Mouse (Mus musculus) midbrain, embryonic 15.5 days (tissue): Measurements from ENCODE around the gene Cog5. TPM values are rescaled to one million over a fixed set of nuclear protein-coding genes. Genes with fewer than 3 reads are reported as not detected.
A peak's percentile ranks its signal among the peaks of the same experiment; 100 is the strongest.

Experiments
- ATAC-seq: fragments of 200-750 bp; cut with Nextera tagmentation; replicated peaks from 2 replicates; pipeline ENCODE4 v1.8.0; 2017; ENCODE audit warnings: moderate TSS enrichment
- H3K27ac ChIP-seq: fragments of 300-500 bp; sonication (generic); 2 replicates; pipeline ENCODE4 v1.5.1; 2015; ENCODE audit warnings: mild to moderate bottlenecking, inconsistent platforms
- H3K27me3 ChIP-seq: fragments of 300-500 bp; sonication (generic); replicated peaks from 2 replicates; pipeline ENCODE4 v1.6.1; 2015; ENCODE audit warnings: inconsistent platforms
- H3K36me3 ChIP-seq: fragments of 300-500 bp; sonication (generic); replicated peaks from 2 replicates; pipeline ENCODE4 v1.6.1; 2015; ENCODE audit warnings: inconsistent platforms
- H3K4me1 ChIP-seq: fragments of 300-500 bp; sonication (generic); 2 replicates; pipeline ENCODE4 v1.6.1; 2015; ENCODE audit warnings: inconsistent platforms
- H3K4me2 ChIP-seq: fragments of 300-500 bp; sonication (generic); 2 replicates; pipeline ENCODE4 v1.6.1; 2015; ENCODE audit warnings: inconsistent platforms, mild to moderate bottlenecking, moderate library complexity
- H3K4me3 ChIP-seq: fragments of 300-500 bp; sonication (generic); 2 replicates; pipeline ENCODE4 v1.5.1; 2015; ENCODE audit warnings: mild to moderate bottlenecking, inconsistent platforms
- H3K9ac ChIP-seq: fragments of 300-500 bp; sonication (generic); 2 replicates; pipeline ENCODE4 v1.6.1; 2015; ENCODE audit warnings: mild to moderate bottlenecking, inconsistent platforms
- H3K9me3 ChIP-seq: fragments of 300-500 bp; sonication (generic); 2 replicates; pipeline ENCODE4 v1.6.1; 2016; ENCODE audit warnings: inconsistent platforms
- WGBS: fragments of 180-500 bp; shearing (Covaris S2); methylation state at CpG from one replicate; pipeline ENCODE4 v1.1.7; 2015; ENCODE audit warnings: mixed read lengths; 5-methylcytosine and 5-hydroxymethylcytosine counted together
- polyA plus RNA-seq: library from polyadenylated mRNA; unstranded; fragments of >200 nt; fragmentation: Nextera tagmentation; extraction: Ambion mirVana; gene quantifications from 2 replicates; pipeline ENCODE4 v1.2.1, GENCODE M21; 2015

Cog5 gene
- polyA plus RNA-seq, 1 experiment from 2014 or later, result 28.4 TPM

DNA sequence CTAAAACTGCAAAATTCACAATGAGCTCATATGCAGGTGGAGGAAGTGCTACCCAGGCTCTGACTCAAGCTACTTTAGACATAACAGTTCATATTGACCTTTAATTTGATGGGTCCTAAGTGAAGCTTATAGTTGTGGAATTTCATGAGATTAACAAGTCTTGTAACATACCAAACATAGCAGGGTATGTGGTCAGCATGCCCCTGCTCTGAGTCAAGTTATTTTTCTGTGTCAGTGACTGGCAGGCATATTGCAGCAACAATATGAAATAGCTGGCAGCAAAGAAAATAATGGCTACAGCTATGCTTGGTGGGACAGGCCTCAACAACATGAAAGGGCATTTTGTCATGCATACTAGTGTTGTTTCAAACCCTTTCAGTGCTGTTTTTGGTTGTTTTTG, 183.9 kb downstream of the Cog5 start:
- no peak overlapping the region for H3K27ac ChIP-seq
- no peaks in the 10 kb centered on the region for H3K9me3 ChIP-seq
- H3K4me2 ChIP-seq, result no peak overlapping the region
- no peaks in the 10 kb centered on the region for H3K4me1 ChIP-seq
- no peak for ATAC-seq
- H3K4me3 ChIP-seq, result no peak overlapping the region
- H3K9ac ChIP-seq, result no peak overlapping the region
- H3K27me3 ChIP-seq, result no peaks in the 10 kb centered on the region
- no peaks in the 10 kb centered on the region for H3K36me3 ChIP-seq

- no peaks in the 10 kb centered on the region for H3K27me3 ChIP-seq
- no peak for ATAC-seq
- no peak overlapping the region for H3K9ac ChIP-seq
- no peak overlapping the region for H3K4me2 ChIP-seq
- no peak overlapping the region for H3K27ac ChIP-seq
- no peak overlapping the region for H3K4me3 ChIP-seq
- no peaks in the 10 kb centered on the region for H3K36me3 ChIP-seq
- no peaks in the 10 kb centered on the region for H3K9me3 ChIP-seq
- no peaks in the 10 kb centered on the region for H3K4me1 ChIP-seq
These were observed 184.6 kb downstream of the Cog5 start for GRCm38 (mm10) chr12:31839249-31839648.

- no peaks in the 10 kb centered on the region for H3K36me3 ChIP-seq
- WGBS, result 94% methylated on average over 3 of the region's 3 CpGs
- H3K9ac ChIP-seq, result no peak overlapping the region
- no peaks in the 10 kb centered on the region for H3K4me1 ChIP-seq
- H3K27ac ChIP-seq, result no peak overlapping the region
- no peak overlapping the region for H3K4me3 ChIP-seq
- no peak overlapping the region for H3K4me2 ChIP-seq
- no peak for ATAC-seq
- no peaks in the 10 kb centered on the region for H3K9me3 ChIP-seq
- no peaks in the 10 kb centered on the region for H3K27me3 ChIP-seq
These were observed 191.4 kb downstream of the Cog5 start for GRCm38 (mm10) chr12:31846077-31846476.

DNA sequence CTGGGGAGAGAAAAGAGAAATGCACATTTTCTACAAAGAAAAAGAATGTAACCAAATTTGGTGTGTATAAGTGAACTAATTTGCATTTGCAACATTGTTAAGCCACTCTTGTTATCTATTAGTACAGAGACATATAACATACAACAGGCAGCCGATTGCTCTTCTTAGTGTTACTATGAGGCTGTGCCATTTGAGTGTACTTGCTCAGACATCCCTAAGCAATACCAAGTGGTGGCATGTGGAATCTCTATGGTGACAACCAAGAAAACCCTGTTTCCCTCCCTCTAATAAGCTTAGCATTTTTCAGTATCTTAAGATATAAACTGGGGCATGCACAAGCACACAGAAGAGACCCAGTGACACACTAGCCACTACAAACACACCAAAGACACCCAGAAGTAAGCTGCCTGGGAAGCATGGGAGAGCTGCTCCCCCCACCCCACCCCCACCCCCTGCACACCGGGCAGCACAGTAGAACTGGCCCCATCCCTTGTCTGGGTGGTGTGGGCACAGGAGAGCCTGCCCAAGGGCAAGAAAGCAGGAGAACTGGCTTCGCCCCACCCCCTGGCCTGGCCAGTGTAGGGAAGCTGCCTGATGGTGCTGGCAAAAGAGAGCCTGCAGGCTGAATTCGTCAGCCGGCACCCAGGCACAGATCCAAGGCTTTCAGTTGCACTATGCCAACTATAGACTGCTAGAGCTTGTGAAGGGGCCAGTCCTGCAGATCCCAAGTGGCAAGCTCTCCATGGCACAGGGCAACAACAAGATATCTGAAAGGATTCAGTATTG, 194.2 kb downstream of the Cog5 start:
- H3K9ac ChIP-seq, result no peak overlapping the region
- WGBS, result 74% methylated on average over 5 of the region's 5 CpGs
- no peak overlapping the region for H3K27ac ChIP-seq
- no peaks in the 10 kb centered on the region for H3K4me1 ChIP-seq
- H3K4me3 ChIP-seq, result no peak overlapping the region
- no peaks in the 10 kb centered on the region for H3K9me3 ChIP-seq
- H3K36me3 ChIP-seq, result no peaks in the 10 kb centered on the region
- H3K4me2 ChIP-seq, result no peak overlapping the region
- peak; percentile 85 for ATAC-seq
- no peaks in the 10 kb centered on the region for H3K27me3 ChIP-seq

GRCm38 (mm10) chr12:31849601-31850000, 194.9 kb downstream of the Cog5 start:
- Histone ChIP-seq H3K36me3 (no peaks in the 10 kb centered on the region), H3K4me3 (no peak overlapping the region), H3K9me3 (no peaks in the 10 kb centered on the region), H3K27ac (no peak overlapping the region), H3K27me3 (no peaks in the 10 kb centered on the region), H3K9ac (no peak overlapping the region), H3K4me2 (no peak overlapping the region), H3K4me1 (no peaks in the 10 kb centered on the region)
- over 99% methylated on average over 2 of the region's 2 CpGs for WGBS
- ATAC-seq, result no peak

DNA sequence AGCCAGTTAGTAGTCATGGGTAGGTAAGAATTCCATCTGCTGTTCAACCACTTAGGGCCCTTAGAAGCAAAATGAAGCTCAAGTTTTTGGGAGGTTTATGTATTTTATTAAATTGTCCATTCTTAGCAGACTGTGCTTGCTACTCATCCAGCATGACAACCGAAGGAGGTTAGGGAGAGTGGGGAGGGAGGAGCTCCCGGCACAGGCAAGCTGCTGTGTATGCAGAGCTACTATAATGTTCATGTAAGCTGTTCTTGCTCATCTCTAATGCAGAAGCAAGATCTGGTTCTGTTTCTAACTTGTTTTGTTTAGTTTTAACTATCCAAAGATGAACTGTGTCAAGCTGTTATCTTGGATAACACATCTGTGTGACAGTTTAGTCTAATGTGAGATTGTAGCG, 199.4 kb downstream of the Cog5 start:
- no peak overlapping the region for H3K4me3 ChIP-seq
- ATAC-seq, result no peak
- no peaks in the 10 kb centered on the region for H3K36me3 ChIP-seq
- H3K27me3 ChIP-seq, result no peaks in the 10 kb centered on the region
- H3K4me2 ChIP-seq, result no peak overlapping the region
- no peak overlapping the region for H3K9ac ChIP-seq
- no peaks in the 10 kb centered on the region for H3K9me3 ChIP-seq
- H3K4me1 ChIP-seq, result no peaks in the 10 kb centered on the region
- H3K27ac ChIP-seq, result no peak overlapping the region
- 83% methylated on average over 3 of the region's 3 CpGs for WGBS

- no peak for ATAC-seq
- 88% methylated on average over 2 of the region's 2 CpGs for WGBS
- H3K4me2 ChIP-seq, result no peak overlapping the region
- H3K9ac ChIP-seq, result no peak overlapping the region
- H3K36me3 ChIP-seq, result no peaks in the 10 kb centered on the region
- no peak overlapping the region for H3K27ac ChIP-seq
- no peaks in the 10 kb centered on the region for H3K4me1 ChIP-seq
- H3K4me3 ChIP-seq, result no peak overlapping the region
- H3K9me3 ChIP-seq, result no peaks in the 10 kb centered on the region
- no peaks in the 10 kb centered on the region for H3K27me3 ChIP-seq
These were observed 200.1 kb downstream of the Cog5 start for GRCm38 (mm10) chr12:31854817-31855216.

GRCm38 (mm10) chr12:31857784-31858183, 203.1 kb downstream of the Cog5 start:
- Histone ChIP-seq H3K4me3 (no peak overlapping the region), H3K27me3 (no peaks in the 10 kb centered on the region)
- no peak for ATAC-seq

GRCm38 (mm10) chr12:31862668-31863538, 208.2 kb downstream of the Cog5 start:
- no peak overlapping the region for H3K27ac ChIP-seq
- no peak for ATAC-seq
- H3K27me3 ChIP-seq, result no peaks in the 10 kb centered on the region
- H3K36me3 ChIP-seq, result no peaks in the 10 kb centered on the region
- H3K9ac ChIP-seq, result no peak overlapping the region
- no peaks in the 10 kb centered on the region for H3K9me3 ChIP-seq
- 89% methylated on average over 16 of the region's 16 CpGs for WGBS
- no peak overlapping the region for H3K4me2 ChIP-seq
- no peaks in the 10 kb centered on the region for H3K4me1 ChIP-seq
- no peak overlapping the region for H3K4me3 ChIP-seq

More at GRCm38 (mm10) chr12:31857784-31858183, 203.1 kb downstream of the Cog5 start:
- Histone ChIP-seq H3K36me3 (no peaks in the 10 kb centered on the region), H3K27ac (no peak overlapping the region), H3K9ac (no peak overlapping the region), H3K4me1 (no peaks in the 10 kb centered on the region), H3K9me3 (no peaks in the 10 kb centered on the region), H3K4me2 (no peak overlapping the region)
- WGBS, result 87% methylated on average over 7 of the region's 7 CpGs

GRCm38 (mm10) chr12:31876775-31877174, 222.1 kb downstream of the Cog5 start:
- Histone ChIP-seq H3K4me3 (no peak overlapping the region), H3K27me3 (no peaks in the 10 kb centered on the region), H3K4me2 (no peak overlapping the region), H3K9ac (no peak overlapping the region), H3K36me3 (no peaks in the 10 kb centered on the region), H3K9me3 (no peaks in the 10 kb centered on the region), H3K27ac (no peak overlapping the region), H3K4me1 (no peaks in the 10 kb centered on the region)
- no peak for ATAC-seq
- 83% methylated on average over 4 of the region's 4 CpGs for WGBS

DNA sequence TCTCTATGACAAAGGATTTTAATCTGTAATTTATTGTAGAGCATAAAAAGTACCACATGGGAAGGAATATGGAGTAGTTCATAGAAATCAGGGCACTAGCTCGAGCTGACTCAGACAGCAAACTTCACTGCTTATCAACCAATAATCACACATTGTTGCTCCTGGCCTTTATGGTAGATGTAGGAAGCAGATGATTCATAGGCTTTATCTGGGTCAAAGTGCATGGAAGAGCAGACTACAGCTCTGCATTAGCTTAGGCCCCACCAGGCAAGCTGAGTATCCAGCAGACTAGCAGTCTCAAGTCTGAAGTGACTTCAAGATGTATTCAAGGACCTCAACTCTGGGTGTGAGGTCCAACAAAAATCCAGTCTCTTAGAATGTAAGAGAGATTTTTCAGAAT, 228.1 kb downstream of the Cog5 start:
- H3K4me2 ChIP-seq, result no peak overlapping the region
- no peaks in the 10 kb centered on the region for H3K36me3 ChIP-seq
- no peak for ATAC-seq
- no peaks in the 10 kb centered on the region for H3K4me1 ChIP-seq
- H3K4me3 ChIP-seq, result no peak overlapping the region
- no peak overlapping the region for H3K9ac ChIP-seq
- H3K9me3 ChIP-seq, result no peaks in the 10 kb centered on the region
- no peak overlapping the region for H3K27ac ChIP-seq
- 82% methylated on average over 1 of the region's 1 CpGs for WGBS
- H3K27me3 ChIP-seq, result no peaks in the 10 kb centered on the region

GRCm38 (mm10) chr12:31884365-31884764, 229.7 kb downstream of the Cog5 start:
- Histone ChIP-seq H3K4me1 (no peaks in the 10 kb centered on the region), H3K4me3 (no peak overlapping the region), H3K4me2 (no peak overlapping the region), H3K36me3 (no peaks in the 10 kb centered on the region), H3K27ac (no peak overlapping the region), H3K9ac (no peak overlapping the region), H3K27me3 (no peaks in the 10 kb centered on the region), H3K9me3 (no peaks in the 10 kb centered on the region)
- ATAC-seq, result no peak
- 85% methylated on average over 4 of the region's 4 CpGs for WGBS

DNA sequence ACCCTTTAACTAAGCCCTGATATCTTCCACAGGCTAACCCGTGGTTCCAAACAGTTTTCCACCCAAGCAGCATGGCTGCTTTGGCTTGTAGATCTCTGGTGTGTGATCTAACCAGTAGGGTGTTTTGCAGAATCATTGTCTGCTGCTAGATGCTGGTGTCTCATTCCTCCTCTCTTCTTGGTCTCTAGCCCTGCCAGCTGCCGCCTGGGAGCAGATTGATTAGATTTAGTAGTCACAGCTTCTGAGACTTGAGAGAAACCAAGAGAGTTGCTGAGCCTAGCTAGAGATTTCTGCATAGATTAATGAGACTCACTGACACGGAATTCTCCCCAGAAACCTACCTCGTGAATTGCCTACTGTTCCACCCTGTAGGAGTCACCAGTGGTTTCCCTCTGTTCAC, 230.4 kb downstream of the Cog5 start:
- Histone ChIP-seq H3K4me1 (no peaks in the 10 kb centered on the region), H3K27ac (no peak overlapping the region), H3K9me3 (no peaks in the 10 kb centered on the region), H3K4me2 (no peak overlapping the region), H3K9ac (no peak overlapping the region), H3K36me3 (no peaks in the 10 kb centered on the region), H3K4me3 (no peak overlapping the region), H3K27me3 (no peaks in the 10 kb centered on the region)
- no peak for ATAC-seq
- WGBS, result 88% methylated on average over 4 of the region's 4 CpGs
